Mouse (Mus musculus) olfactory bulb, adult 2 months (tissue): ENCODE data around the gene Nlk. TPM values are rescaled to one million over a fixed set of nuclear protein-coding genes. Genes with fewer than 3 reads are reported as not detected.

Experiments used
- H3K27ac ChIP-seq: fragments of 200-500 bp; 2 replicates; pipeline ENCODE4 v1.5.1; 2012; ENCODE audit warnings: low read depth, low read length; ENCODE audit not compliant: insufficient read depth
- H3K4me1 ChIP-seq: fragments of 200-500 bp; 2 replicates; pipeline ENCODE4 v1.6.1; 2012; ENCODE audit warnings: low read length; ENCODE audit not compliant: control insufficient read depth, insufficient read depth
- H3K4me3 ChIP-seq: fragments of 200-500 bp; 2 replicates; pipeline ENCODE4 v1.5.1; 2012; ENCODE audit warnings: mild to moderate bottlenecking, low read depth, low read length, moderate library complexity; ENCODE audit not compliant: insufficient read depth
- CTCF ChIP-seq: fragments of 200-500 bp; IDR thresholded peaks from 2 replicates; pipeline ENCODE4 v1.5.1; 2012; ENCODE audit warnings: low read depth, mild to moderate bottlenecking, low read length, moderate library complexity; ENCODE audit not compliant: insufficient read depth
- POLR2A ChIP-seq: fragments of 200-500 bp; IDR thresholded peaks from 2 replicates; pipeline ENCODE4 v1.6.1; 2012; ENCODE audit warnings: mild to moderate bottlenecking, low read depth, low read length, moderate library complexity; ENCODE audit not compliant: insufficient read depth
- WGBS: fragments of 180-500 bp; shearing (Covaris S2); methylation state at CpG from one replicate; pipeline ENCODE4 v1.1.7; 2018; 5-methylcytosine and 5-hydroxymethylcytosine counted together
- polyA plus RNA-seq: library from polyadenylated mRNA; stranded (reverse); fragments of >200 nt; gene quantifications from 2 replicates; pipeline ENCODE4 v1.2.4, GENCODE M21; 2012; ENCODE audit warnings: low replicate concordance; ENCODE audit not compliant: missing spikeins, insufficient read depth, insufficient read length

Nlk gene
- polyA plus RNA-seq, 1 experiment = not detected

- 91% methylated on average over 6 of the region's 6 CpGs for WGBS
- H3K4me3 ChIP-seq = no peak overlapping the region
- H3K4me1 ChIP-seq = peaks cover 5% of the 10 kb centered on the region; the same call in 1 of the 2 replicates
- no peak overlapping the region for H3K27ac ChIP-seq
- no peak for TF ChIP-seq CTCF
- no peak for TF ChIP-seq POLR2A
Observed at GRCm38 (mm10) chr11:78567614-78568013, 129.6 kb downstream of the Nlk start.

GRCm38 (mm10) chr11:78566775-78567174 is 130.4 kb downstream of the Nlk start:
- peaks cover 5% of the 10 kb centered on the region; the same call in 1 of the 2 replicates for H3K4me1 ChIP-seq
- no peak overlapping the region for H3K27ac ChIP-seq
- TF ChIP-seq CTCF (no peak), POLR2A (no peak)
- H3K4me3 ChIP-seq = no peak overlapping the region
- WGBS = 36% methylated on average over 6 of the region's 6 CpGs

GRCm38 (mm10) chr11:78560447-78560846 is 136.7 kb downstream of the Nlk start:
- H3K4me3 ChIP-seq = no peak overlapping the region
- TF ChIP-seq CTCF = no peak
- TF ChIP-seq POLR2A = no peak
- WGBS = 11% methylated on average over 4 of the region's 4 CpGs
- no peak overlapping the region for H3K27ac ChIP-seq
- no peaks in the 10 kb centered on the region for H3K4me1 ChIP-seq

GRCm38 (mm10) chr11:78557241-78557640 is 139.9 kb downstream of the Nlk start:
- TF ChIP-seq POLR2A (no peak), CTCF (no peak)
- no peak overlapping the region for H3K27ac ChIP-seq
- H3K4me1 ChIP-seq = no peaks in the 10 kb centered on the region
- no peak overlapping the region for H3K4me3 ChIP-seq
- 65% methylated on average over 8 of the region's 8 CpGs for WGBS

GRCm38 (mm10) chr11:78556070-78556469 is 141.1 kb downstream of the Nlk start:
- WGBS = 83% methylated on average over 4 of the region's 4 CpGs
- TF ChIP-seq POLR2A (no peak), CTCF (no peak)
- Histone ChIP-seq H3K4me3 (no peak overlapping the region), H3K4me1 (no peaks in the 10 kb centered on the region), H3K27ac (no peak overlapping the region)

- H3K4me3 ChIP-seq = no peak overlapping the region
- no peak overlapping the region for H3K27ac ChIP-seq
- WGBS = 79% methylated on average over 3 of the region's 3 CpGs
- no peak for TF ChIP-seq CTCF
- TF ChIP-seq POLR2A = no peak
- H3K4me1 ChIP-seq = no peaks in the 10 kb centered on the region
Observed at GRCm38 (mm10) chr11:78555623-78556022, 141.6 kb downstream of the Nlk start.

GRCm38 (mm10) chr11:78551059-78551398 is 146.1 kb downstream of the Nlk start:
- TF ChIP-seq POLR2A = no peak
- TF ChIP-seq CTCF = no peak
- H3K4me1 ChIP-seq = no peaks in the 10 kb centered on the region
- H3K4me3 ChIP-seq = peak overlapping the region; percentile 52
- H3K27ac ChIP-seq = peak overlapping the region; percentile 8; the same call in 1 of the 2 replicates
- 31% methylated on average over 6 of the region's 6 CpGs for WGBS

- Histone ChIP-seq H3K4me1 (no peaks in the 10 kb centered on the region), H3K4me3 (peak within 1 kb of the TSS; percentile 78), H3K27ac (peak within 1 kb of the TSS; percentile 8; the same call in 1 of the 2 replicates)
- under 1% methylated on average over 60 of the region's 60 CpGs for WGBS
- TF ChIP-seq CTCF = no peak
- peak; percentile 93 for TF ChIP-seq POLR2A
Observed at GRCm38 (mm10) chr11:78550168-78551058, 146.8 kb downstream of the Nlk start, which contains the start of gene Tmem97. Gene Tmem97 (minus strand): TSS chr11:78550777.

GRCm38 (mm10) chr11:78549491-78549987 is 147.6 kb downstream of the Nlk start:
- WGBS = 30% methylated on average over 5 of the region's 5 CpGs
- TF ChIP-seq POLR2A (no peak), CTCF (no peak)
- no peak overlapping the region for H3K27ac ChIP-seq
- no peak overlapping the region for H3K4me3 ChIP-seq
- H3K4me1 ChIP-seq = no peaks in the 10 kb centered on the region
